Mouse (Mus musculus) spleen, adult 18-20 months (tissue): ENCODE data around the gene Ptprg.

Source experiments
- DNase-seq, 2 experiments: peaks; one replicate each; pipeline ENCODE4 v3.0.0; 2022; ENCODE audit warnings: mixed read lengths in 2 of 2

Gene Ptprg

GRCm38 (mm10) chr14:11619606-11620005, 66.3 kb downstream of the Ptprg start:
- no peak for DNase-seq

DNA sequence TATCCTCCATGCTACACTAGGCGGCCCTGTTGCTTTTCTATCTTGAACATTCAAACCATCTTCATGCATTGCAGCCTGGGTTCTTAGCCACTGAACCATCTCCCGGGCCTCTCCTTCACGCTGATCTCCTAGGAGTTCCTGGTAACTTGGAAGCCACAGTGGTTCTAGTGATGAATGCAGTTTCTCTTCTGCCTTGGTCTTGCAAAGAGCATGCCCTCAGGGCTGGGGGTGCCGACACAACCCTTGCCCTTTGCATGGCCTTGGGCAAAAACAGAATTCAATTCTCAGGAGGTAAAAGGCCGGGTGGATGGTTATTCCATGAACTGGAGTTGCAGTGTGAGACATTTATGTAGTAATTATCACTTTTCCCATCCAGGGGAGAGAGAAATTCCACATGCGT, 67.0 kb downstream of the Ptprg start:
- no peak for DNase-seq

GRCm38 (mm10) chr14:11620962-11621568, 67.7 kb downstream of the Ptprg start:
- DNase-seq = no peak

DNA sequence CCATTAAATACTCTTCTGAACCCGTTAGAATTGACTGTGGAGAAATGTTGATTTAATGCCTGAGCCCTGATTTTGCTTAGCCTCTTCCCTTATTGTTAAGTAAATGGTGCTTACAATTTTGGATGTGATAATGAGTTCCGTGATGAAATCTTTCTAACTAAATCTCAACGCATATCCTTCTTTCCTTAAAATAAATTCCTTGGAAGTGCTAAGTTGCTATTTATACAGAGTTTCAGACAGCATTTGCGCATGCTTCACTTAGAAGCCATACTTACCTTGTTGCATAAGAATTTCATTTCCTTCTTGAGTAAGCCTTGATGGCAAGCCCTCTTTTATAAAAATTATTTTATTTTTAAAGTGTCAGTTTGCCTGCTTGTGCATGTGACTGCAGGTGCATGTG, 70.2 kb downstream of the Ptprg start:
- no peak for DNase-seq

DNA sequence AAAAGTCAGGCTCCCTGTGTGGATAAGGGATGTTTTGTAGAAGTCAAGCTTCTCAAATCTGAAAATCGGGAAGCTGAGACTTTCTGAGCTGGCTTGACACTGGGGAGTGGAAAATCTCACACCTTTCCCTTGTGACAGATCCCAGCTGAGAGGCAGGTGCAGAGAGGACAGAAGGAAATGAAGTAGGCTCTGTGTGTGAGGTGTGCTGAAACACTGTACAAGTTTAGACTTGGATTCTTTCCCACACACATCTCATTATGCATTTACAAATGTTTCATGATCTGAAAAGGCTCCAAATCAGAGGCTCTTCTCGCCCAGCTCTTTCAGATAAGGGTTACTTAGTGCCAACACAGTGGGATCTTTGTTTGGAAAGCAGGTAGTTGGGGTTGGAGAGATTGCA, 77.4 kb downstream of the Ptprg start:
- no peak for DNase-seq

- DNase-seq = no peak
Observed at GRCm38 (mm10) chr14:11631505-11631904, 78.2 kb downstream of the Ptprg start.

DNA sequence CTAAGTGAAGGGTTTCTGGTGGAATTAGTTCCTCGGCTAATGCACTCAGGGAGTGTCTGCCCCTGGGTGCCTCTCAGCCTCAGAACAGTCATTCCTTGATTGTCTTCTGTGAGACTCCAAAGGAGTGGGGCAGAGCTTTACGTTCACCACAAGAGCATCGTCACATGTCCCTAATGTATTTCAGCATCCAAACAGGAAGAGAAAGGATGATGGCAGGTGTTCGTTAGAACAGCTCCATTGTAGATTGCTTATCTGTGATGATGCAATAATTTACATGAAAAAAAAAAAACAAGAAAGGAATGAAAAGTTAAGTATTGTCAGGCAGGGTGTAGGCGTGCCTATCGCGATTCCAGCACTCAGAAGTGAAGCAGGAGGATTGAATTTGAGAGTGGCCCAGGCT, 84.3 kb downstream of the Ptprg start:
- DNase-seq = no peak

DNA sequence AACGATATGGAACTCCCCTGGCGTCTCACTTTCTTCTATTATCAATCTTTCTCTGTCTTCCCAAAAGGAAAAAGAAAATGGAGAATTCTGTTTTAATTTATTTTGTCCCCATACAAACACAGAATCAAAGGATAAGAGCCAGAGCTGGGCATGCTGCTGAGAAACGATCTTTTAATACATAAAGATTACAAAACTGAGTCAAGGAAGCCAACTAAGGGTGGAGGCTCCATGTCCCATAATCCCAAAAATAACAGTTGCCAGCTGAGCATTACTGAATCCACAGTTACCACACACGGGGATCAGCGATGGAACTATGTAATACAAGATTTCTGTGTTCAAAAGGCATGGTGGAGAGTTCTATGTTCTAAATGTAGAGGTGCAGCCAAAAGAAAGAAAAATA, 86.0 kb downstream of the Ptprg start:
- no peak for DNase-seq

GRCm38 (mm10) chr14:11640372-11640771, 87.0 kb downstream of the Ptprg start:
- no peak for DNase-seq

GRCm38 (mm10) chr14:11640996-11641395, 87.7 kb downstream of the Ptprg start:
- no peak for DNase-seq

GRCm38 (mm10) chr14:11642977-11643376, 89.6 kb downstream of the Ptprg start:
- DNase-seq = no peak

GRCm38 (mm10) chr14:11657374-11657773, 104.0 kb downstream of the Ptprg start:
- DNase-seq = no peak

DNA sequence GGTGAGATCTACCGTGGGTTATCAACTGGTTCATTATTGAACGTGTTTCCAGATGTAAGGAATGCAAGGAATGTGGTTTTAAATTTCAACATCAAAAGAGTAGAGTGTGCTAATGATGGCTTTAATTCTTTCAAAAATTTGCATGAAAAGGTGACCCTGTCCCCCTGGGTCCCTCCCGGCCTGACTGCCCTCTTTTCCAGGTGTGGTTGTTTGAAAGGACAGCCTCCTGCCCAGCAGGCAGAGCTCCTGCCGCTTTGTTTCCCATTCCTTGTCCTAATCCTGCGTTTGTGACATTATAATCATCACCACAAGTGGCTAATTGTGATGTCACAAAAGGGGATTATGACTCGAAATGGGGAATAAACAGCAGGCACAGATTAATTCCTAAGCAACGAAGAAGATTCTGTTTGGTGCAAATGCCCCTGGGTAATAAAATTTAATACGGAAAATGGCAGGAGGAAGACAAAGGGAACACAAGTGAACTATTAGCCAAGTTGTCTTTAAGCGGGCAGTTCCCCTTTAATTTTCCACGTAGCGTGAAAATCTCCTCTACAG, 110.4 kb downstream of the Ptprg start:
- DNase-seq = no peak

- no peak for DNase-seq
Observed at GRCm38 (mm10) chr14:11664302-11664701, 111.0 kb downstream of the Ptprg start.

GRCm38 (mm10) chr14:11665046-11665445, 111.7 kb downstream of the Ptprg start:
- no peak for DNase-seq

- DNase-seq = no peak
Observed at GRCm38 (mm10) chr14:11667762-11668161, 114.4 kb downstream of the Ptprg start.

- DNase-seq = no peak
Observed at GRCm38 (mm10) chr14:11670847-11671246, 117.5 kb downstream of the Ptprg start.

DNA sequence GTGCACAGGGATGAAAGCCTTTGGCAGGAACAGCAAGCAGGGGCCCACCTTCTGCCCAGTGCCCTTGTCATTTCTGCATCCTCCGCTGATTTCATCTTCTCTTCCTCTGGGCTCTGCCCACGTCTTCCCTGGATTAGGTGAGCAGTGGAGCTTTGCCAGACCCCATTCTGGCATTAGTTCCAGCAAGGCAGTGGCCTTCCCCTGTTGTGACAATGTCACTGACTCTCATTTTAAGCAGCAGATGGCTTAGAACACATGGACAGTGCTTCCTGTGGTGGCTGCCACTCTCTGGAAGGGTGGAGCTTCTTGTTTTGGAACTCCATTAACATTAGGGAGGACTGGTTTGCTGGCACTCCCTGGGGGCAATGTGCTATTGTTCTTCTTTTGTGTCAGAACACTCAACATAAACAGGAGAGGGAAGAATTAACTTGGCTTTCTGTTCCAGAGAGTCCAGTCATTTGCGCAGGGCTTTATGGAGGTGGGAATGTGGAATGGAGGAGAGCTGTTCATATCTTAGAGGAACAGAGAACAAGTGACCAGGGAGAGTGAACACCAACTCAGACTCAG, 119.7 kb downstream of the Ptprg start:
- DNase-seq = no peak

- DNase-seq = no peak
Observed at GRCm38 (mm10) chr14:11678201-11678600, 124.9 kb downstream of the Ptprg start.

GRCm38 (mm10) chr14:11679741-11680140, 126.4 kb downstream of the Ptprg start:
- DNase-seq = no peak

DNA sequence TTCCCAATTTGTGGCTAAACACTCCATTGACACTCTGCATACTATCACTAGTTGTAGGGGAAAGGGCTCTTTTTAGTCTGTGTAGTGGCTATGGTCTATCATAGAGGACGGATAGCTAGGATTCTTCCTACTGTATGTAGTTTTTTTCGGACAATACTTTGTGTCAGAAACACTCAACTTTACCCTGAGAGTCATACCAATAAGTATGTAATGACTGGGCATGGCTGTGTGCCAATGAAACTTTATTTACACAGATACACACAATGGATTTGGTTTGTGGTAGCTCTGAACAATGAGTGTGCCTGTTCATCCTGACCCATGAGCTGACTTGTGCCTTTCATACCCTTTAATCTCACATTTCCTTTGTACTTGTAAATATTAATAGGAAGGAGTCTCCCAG, 127.3 kb downstream of the Ptprg start:
- no peak for DNase-seq

- no peak for DNase-seq
Observed at GRCm38 (mm10) chr14:11682441-11682840, 129.1 kb downstream of the Ptprg start.

- no peak for DNase-seq
Observed at GRCm38 (mm10) chr14:11683386-11684081, 130.2 kb downstream of the Ptprg start.

DNA sequence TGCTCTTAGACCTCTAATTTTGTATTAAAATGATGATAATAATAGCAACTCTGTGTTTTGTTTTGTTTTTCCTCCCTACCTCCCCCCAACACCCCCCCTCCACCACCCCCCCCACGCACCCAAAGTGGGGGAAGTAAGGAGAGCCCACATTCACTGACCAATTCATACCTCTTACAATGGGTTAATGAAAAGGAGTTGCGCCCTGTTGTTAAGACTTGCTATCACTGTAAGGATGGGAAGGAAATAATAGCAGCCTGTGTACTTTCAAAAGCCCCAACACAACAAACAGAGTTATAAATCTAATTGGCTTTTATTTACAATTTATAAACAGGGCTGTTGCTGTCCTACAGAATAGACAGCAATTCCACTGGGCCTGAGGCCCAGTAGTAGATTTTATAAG, 130.8 kb downstream of the Ptprg start:
- no peak for DNase-seq
